Mouse (Mus musculus): ENCODE measurements around the gene Large1.
"Not testable (repeated sequence)": the region's sequence is repeated elsewhere in the genome, so short reads cannot be mapped to it uniquely, and the experiment has no call there.

Large1 gene

DNA sequence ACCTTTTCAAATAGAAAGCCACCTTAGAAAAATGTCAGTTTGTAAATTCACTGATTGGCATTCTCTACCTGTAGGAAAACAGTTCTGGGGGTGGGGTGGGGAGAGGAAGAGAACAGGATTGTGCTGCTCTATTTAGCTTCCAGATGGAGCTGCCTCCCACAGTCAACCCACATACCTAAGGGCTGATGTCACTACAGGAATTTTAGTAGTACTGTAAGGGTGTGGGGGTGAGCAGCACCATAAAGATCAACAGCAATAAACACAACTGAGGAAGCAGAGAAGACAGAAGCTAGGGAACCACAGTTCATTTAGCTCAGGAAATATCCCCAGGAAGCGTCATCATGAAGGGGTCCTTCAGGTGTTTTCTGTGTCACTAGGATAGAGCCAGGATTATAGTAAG is 174.9 kb downstream of the Large1 start:
- peak; percentile 23 for DNase-seq (ENCODE audit: low read depth, low spot score)

DNA sequence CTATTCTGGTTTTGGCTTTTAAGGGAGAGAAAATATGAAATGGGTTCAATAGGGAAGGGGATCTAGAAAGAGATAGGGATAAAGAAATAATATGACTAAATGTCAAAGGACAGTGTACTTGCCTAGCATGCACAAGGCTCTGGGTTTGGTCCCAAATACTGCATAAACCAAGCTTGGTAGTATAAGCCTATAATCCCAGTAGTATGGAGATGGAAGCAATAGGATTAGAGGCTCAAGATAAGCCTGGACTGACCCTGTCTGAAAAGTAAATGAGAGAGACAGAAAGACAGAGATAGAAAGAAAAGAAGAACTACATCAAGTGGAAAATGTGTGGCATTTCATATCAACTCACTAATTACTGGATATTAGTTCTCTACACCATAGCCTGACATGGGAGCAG is 180.7 kb downstream of the Large1 start:
- DNase-seq (ENCODE audit: low read depth, low spot score): no peak

DNA sequence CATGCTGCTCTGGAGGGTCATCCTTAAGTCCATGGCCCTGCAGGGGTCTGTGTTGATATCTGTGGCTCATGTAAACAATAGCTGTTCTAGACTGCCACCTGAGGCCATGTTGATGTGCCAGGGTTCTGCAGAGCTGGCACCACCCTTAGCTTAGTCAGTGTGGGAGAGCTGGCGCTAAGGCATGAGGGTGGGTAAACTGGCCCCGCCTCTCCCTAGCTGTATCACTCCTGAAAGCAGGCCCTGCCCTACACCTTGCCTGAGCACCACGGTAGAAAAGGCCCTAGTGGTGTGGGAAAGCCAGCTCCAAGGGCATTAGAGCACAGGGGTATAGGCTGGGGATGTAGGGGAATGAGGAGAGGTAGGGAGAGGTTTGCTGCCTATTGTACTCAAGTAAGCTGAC is 191.3 kb downstream of the Large1 start:
- no peak for DNase-seq (ENCODE audit: low read depth, low spot score)

DNA sequence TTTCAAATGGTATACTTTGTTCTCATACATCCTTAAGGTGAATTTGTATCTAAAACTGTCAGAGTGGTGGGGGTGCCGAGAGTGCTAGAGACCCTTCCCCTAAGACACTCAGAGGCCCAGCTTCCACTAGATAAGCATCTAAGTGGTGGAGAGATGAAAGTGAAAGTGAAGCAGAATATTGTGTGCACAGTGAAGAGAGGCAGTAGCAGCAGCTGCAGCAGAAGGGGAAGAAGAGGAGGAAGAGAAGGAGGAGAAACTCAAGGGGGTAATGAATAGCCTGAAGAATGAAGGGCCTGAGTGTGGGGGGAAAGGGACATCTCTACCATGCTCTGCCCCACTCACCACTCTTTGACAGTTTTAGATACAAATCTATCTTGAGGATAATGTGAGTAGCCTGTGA is 191.8 kb downstream of the Large1 start:
- no peak for DNase-seq (ENCODE audit: low read depth, low spot score)

DNA sequence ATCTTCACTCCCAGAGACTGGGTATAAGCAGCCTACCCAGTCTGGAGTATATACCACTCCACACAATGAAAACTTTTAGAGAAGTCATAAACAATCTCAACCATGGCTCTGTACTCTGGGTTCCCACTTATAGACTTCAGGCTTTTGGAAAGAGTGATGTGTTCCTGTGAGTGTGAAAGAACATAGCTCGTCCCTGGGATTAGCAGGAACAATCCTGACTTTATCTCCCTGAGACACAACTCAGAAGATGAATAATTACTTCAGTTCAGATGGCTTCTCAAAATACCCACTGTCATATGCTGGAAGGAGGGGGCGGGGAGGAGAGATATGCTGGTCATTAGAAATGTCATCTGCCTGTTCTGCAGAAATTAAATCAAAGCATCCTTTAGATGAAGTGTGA is 192.4 kb downstream of the Large1 start:
- no peak for DNase-seq (ENCODE audit: low read depth, low spot score)

DNA sequence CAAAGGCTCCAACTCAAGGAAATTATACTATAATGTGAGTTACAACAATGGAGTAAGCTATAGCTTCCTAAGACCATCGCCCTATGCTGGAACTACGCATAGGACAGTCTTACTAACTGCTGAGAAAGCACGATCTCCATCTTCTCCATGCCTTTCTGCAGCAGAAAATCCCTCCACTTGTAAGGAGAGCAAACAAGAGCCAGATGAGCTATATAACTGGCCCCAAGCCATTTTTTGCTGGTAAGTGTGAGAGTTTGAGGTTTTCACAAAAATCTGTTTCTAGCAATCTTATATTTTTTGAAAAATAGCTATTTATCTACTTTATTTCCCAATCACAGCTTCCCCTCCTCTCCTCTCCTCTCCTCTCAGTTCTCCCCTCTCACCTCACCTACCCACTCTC is 206.1 kb downstream of the Large1 start:
- no peak for DNase-seq (ENCODE audit: low read depth, low spot score)

DNA sequence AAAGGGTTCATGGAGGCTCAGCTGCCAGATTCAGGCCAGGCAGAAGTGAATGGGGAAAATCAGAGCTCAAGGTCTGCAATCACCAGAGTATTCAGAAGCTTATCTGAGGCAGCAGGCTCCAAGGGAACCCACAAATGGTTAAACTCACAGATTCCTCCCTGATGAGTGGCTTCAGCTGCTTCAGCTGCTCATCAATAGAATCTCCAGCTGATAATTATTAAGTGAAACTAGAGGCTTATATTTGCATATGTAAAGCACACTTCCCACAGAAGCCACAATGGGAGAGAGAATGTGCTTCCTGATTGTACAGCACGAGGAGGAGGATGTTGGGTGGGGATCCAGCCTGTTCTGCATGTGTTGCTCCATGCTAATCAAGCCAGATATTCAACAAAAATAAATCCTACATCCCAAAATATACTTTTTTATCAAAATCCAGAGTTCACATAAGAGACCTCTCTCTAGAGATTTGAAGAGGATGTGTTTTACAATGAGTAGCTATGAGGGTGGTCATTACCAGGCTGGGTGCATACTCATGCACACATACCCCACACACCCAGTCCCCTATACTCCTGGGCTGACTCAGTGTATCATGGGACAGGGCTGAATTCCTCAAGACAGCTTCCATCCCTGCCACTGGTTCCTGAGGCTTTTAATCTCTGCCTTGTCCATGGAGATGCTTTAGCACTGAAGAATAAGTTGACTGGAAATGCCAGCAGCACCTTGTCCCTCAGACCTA is 210.5 kb downstream of the Large1 start:
- peak; percentile 4 for DNase-seq (ENCODE audit: low read depth, low spot score)

DNA sequence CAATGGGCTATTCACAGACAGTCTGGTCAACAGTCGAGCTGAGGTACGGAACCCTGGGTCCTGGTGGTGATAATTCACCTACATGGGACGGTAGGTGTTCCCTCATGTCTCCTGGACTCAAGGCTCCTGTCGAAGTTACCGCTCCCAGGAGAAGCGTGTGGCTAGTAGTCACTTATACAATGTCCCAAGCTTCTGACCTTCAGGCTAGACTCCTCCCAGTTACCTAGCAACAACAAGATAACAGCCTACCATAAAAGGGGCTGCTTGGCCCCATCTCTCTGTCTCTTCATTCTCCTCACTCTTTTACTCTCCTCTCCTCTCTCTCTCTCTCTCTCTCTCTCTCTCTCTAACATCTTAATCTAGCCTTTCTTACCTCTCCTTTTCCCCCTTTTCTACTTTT is 217.9 kb downstream of the Large1 start:
- DNase-seq (ENCODE audit: low read depth, low spot score): no peak

DNA sequence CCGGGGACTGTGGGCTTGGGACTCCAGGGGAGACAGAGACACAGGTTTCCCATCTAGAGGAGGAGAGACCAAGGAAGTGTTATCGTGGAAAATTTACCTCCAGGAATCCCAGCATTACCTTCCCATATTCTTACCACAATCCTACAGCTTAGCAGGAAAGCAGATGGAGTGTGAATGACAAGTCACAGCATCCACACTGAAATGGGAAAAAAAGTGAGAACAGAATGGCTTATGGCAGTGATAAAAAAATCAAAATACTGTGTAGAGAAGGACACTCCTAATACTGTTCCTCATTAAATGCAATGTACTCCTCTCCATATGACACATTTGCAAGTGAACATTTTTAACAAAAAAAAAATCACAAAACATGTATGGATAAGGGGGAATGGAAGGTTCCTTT is 221.3 kb downstream of the Large1 start:
- DNase-seq (ENCODE audit: low read depth, low spot score): no peak

DNA sequence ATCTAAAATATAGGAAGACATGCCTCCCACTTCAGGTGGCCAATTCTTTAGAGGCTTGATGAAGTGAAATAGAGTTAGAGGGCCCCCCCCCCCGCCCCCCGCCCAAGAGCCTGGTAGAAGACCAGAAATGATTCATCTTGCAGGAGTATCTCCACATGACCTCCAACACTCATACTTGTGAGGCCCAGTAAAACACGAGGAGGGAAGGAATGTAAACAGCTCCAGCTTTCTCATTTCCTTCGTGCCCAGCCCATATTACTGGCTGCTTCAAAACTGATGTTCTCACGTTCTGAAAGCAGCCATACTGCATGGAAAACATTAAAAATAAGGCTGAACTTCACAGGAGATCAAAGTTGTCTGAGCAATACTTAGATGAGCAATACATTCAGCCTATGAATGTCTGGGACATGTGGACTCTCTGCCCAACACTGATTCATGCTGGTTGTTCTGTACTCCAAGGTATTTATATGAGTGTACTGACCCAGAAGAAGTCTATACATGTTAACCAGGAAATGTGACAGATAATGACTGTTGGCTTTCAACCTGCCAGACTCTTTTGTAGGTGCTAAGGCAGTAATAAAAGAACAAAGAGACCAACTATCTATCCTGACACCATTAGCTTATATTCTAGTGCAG is 229.4 kb downstream of the Large1 start:
- DNase-seq (ENCODE audit: low read depth, low spot score): no peak

DNA sequence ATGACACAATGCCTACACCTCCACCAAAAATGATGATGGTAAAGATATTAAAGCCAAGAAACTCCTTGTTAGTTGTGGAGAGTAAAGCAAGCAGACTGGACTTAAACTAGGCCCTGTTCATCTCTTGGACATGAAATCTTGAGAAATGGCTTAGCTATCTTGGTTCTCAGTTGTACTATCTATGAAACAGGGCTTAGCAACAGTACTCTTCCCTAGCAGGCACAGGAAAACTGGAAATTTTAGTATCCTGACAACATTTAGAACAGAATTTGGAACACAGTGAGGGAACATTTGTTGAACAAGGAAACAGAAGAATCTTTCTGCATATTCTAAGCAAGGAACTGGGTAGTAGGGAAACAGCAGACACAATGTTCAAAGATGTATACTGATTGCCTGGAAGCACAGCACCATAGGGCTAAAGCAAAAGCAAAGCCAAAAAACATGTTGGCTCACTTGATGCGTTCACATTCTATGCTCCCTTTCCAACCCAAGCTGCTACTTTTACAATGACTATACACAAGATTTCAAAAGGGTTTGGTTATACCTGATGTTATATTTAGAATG is 240.9 kb downstream of the Large1 start:
- no peak for DNase-seq (ENCODE audit: low read depth, low spot score)

DNA sequence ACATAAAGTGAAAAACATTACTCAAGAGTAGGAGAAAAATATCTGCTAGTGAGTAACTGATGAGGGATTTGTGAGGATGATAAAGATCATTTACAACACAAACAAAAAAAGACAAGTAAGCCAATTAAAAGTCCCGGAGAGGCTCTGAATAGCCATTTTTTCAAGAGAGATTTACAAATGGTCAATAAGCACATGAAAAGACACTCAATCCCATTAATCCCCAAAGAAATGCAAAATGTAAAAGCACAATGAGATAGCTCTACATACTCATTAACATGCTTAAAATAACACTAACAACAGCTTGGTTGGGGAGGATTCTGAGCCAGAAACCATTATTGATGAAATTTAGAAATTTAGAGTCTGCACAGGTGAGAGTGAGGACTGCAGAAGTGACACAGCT is 249.3 kb downstream of the Large1 start:
- DNase-seq (ENCODE audit: low read depth, low spot score): peak; percentile 74

DNA sequence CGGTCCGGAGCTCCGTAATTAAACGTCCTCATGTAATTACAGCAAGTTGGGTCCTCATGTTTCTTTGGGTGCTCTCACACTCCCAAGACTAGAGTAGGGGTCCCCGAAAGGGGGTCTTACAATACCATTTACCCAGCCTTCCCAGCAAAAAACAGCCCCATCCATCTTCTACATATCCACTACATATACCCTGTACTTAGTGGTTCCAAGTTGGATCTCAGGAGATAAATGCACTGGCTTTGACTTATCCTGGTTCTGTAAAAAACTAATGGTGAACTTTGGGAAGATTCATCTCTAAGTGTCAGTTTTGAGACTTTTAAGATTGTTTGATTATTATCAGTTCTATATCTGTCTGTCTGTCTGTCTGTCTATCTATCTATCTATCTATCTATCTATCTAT is 252.3 kb downstream of the Large1 start:
- no peak for DNase-seq (ENCODE audit: low read depth, low spot score)

DNA sequence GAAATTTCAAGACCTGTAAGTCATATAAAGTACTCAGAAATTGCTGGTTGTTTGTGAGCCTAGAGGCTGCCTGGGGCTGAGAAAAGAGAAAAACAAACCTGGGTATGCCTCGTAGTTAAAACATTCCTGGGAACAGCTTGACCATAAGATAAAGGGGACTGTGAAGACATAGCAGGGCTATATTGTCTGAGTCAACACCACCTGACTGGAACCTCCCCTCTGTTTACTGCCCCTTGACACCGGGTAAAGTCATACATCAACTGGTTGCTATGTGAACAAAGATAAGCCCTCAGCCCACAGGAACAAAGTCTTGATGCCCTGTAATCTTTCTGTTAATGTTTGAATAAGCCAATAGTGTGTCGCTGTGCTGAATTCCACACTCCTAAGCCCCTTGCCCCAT is 252.7 kb downstream of the Large1 start:
- not testable (repeated sequence) for DNase-seq (ENCODE audit: low read depth, low spot score)

DNA sequence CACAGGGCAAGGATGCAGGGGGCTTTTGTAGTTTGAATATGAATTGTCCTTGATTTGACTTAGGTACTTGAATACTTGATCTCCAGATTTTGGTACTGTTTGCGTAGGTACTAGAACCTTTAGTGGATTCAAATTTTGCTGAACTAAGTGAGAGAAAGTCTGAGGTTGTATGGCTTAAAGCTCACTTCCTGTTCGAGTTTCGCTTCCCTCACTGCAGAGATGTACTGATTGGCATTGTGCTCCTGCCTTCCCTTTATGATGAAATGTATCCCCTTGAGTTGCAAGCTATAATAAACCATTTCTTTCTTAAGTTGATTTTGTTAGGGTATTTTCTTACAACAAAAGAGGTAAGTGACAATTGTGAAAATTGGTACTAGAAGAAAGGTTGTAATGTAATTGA is 253.8 kb downstream of the Large1 start:
- DNase-seq (ENCODE audit: low read depth, low spot score): no peak

DNA sequence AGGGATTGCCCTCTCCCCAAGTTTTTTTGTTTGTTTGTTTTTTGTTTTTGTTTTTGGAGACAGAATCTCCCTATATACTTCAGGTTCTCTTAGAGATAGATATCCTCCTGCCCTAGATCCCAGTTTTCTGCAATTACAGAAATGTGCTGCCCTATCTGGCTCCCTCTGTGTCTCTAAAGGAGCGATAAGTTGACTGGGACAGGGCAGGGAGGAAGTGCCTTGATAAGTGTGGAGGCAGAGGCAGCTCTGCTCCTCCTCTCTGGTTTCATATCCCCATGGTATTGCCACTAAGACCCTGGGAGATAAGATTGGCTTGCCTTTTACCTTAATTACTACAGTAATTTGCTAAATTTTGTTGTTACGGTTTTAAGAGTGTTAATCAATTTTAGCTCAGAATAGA is 256.4 kb downstream of the Large1 start:
- DNase-seq (ENCODE audit: low read depth, low spot score): no peak

DNA sequence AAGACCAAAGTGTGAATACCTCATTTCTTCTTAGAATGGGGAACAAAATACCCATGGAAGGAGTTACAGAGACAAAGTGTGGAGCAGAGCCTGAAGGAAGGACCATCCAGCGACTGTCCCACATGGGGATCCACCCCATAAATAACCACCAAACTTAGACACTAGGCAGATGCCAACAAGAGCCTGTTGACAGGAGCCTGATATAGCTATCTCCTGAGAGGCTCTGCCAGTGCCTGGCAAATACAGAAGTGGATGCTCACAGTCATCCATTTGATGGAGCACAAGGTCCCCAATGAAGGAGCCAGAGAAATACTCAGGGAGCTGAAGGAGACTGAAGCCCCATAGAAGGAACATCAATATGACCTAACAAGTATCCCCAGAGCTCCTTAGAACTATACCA is 275.6 kb downstream of the Large1 start:
- DNase-seq (ENCODE audit: low read depth, low spot score): not testable (repeated sequence)

DNA sequence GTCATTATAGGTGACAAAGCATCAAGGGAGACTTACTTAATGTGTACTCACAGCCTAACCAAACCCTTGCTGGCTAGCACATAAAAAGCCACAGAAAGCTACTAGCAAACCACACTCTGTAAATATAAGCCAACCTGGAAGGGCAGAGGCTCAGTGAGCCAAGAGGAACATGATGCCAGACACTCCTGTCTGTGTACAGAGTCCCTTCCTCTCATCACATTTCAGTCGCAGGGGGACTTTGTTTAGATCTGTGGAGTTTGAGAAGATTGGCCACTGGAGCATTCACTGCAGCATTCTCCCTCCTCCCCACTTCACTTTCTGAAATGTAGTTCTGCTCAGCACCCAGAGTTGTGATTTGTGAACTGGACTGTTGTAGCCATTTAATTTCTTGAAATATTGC is 291.9 kb downstream of the Large1 start:
- no peak for DNase-seq (ENCODE audit: low read depth, low spot score)

DNA sequence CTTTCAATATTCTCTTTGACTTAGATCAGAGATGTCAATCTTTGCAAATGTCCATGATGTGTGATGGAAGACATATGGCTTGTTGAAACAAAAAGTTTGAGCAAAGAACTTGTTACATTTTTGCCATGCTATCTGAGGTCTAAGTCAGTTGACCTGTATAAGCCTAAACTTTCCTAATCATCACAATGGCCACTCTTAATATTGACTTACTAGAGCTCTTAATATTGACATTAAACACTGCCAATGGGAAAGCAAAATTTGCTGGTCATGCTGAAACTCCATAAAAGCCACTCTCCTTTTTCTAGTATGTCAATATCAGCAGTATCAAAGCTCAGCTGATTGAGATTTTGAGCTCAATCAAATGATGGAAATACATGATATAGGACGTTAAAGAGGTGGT is 298.6 kb downstream of the Large1 start:
- DNase-seq (ENCODE audit: low read depth, low spot score): no peak

DNA sequence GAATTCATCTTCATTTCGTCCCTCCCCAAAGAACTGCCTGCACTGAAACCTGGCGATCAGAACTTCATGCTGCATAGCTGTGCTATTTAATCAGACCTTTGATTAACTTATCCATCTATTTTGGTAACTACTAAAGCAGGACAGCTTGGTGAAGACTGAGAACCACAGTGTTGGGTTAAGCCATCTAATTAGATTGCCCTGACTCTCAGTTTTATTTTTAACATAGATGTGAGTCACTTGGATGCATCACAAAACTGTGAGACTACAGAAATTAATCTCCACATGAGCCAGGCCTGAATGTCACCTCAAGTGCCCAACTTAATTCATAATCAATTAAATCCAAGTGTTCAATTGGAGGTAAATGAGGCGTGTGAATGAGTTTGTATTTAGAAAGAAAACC is 299.5 kb downstream of the Large1 start:
- DNase-seq (ENCODE audit: low read depth, low spot score): no peak

DNA sequence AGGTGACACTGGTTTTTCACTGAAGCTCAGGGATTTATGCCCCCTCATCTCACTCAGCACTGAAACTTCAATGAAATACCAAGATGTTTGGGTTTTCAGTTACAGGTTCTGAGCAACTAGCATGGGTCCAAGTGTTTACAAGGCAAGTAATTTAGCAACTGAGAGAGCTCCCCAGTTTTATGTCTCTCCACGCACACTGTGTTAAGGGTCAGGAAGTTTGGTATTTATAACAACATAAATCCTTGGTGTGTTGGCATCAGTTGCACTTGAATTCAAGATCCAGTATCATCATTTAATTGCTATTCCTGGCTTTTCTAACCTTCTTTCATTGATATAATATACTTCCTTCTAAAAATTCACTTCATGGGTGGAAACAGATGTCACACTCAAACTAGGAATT is 300.9 kb downstream of the Large1 start:
- DNase-seq (ENCODE audit: low read depth, low spot score): no peak

DNA sequence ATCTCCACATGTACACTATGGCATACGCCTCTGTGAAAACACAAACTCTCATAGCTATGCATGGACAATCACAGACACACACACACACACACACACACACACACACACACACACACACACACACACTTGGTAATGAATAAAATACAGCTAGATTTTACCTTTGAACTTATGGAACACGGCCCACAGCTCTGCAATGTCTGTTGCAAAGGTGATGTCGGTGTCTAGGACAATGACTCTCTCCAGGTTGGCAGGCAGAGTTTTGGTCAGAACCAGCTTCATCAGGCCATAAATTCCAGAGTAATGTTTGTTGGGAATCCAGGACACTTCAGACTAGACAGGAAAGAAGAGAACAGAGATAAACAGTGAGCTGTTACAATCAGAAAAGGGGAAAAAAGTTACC is 305.2 kb downstream of the Large1 start:
- no peak for DNase-seq (ENCODE audit: low read depth, low spot score)

DNA sequence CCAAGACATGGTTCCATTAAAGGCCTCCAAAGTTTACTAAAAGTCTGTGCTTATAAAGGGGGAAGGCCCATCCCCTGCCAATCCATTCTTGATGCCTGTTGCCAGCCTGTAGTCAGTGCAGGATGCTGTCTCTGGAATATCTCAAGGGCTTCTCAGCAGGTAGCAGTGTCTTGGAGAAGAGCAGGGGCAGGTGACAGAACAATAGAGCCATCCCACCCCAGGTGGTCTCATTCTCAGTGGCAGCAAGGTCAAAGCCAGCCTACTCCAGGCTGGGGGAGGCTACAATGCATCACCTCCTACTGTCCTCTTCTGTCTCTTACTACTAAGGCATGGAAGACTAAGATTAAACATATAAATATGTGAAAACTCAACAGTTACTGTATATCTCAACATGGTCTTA is 323.6 kb downstream of the Large1 start:
- DNase-seq (ENCODE audit: low read depth, low spot score): peak; percentile 48
